Mouse (Mus musculus) right cerebral cortex, postnatal 36 days (tissue): ENCODE measurements at regions not wholly inside any gene's neighbourhood (a gene's known extent, or its start where the extent isn't known, plus 50 kb on each side); places are given as distances from the start of the nearest gene placed in this dataset.

Experiments used
- DNase-seq, 2 experiments: peaks; one replicate each; pipeline ENCODE4 v3.0.0; 2022; ENCODE audit warnings: low spot score in 2 of 2, mixed read lengths in 1 of 2

DNA sequence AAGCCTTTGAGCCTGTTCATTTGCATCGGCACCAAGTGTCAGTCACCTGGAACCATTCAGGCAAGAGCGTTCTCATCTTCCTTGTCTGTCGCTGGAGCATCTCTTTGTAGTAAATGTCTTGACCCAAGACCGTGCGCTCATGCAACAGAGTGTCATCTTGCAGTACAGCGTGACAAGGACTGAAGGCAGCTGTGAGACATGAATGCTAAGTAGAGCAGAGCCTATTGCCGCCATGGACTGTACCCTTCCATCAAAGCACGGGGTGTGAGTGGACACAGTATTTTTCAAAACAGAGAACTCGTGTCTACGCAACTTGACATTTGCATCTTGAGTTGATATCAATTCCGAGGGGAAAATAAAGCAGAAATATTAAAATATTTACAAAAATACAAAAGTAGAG lies 287.4 kb upstream of the Gpc5 start:
- DNase-seq = no peak

DNA sequence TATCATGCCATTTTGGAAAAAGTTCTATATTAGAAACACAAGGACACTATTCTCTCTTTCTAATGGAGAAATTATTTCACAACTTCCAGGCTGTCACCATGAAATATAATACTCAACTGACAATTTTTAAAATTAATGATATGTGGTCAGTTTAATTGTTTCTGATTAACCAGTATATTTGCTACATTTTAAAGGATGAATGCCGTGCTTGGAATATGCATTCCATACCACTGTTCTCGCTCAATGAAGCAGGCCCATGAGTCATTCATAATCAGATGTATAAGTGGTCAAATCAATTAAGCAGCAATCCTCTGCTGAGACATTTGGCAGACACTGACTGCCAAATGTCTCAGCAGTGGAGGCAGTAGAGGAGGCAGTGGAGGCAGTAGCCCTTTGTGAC lies 283.4 kb upstream of the Gpc5 start:
- DNase-seq = no peak

DNA sequence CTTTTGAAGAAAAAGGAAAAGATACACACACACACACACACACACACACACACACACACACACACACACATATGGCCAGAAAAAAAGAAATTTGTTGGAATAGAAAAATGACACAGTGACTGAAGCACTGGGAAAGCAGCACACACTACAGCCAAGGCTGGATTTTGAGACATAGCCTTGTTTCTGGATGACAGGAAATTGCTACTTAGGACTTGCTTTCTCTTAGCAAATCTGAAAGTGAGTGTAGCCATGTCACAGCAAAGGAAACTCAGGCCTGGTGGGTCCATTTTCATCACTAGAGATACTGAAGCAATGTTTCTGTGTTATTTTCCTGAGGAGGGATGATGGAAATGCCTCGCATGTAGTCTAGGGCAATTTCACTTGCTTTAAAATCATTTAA lies 271.3 kb upstream of the Gpc5 start:
- no peak for DNase-seq

DNA sequence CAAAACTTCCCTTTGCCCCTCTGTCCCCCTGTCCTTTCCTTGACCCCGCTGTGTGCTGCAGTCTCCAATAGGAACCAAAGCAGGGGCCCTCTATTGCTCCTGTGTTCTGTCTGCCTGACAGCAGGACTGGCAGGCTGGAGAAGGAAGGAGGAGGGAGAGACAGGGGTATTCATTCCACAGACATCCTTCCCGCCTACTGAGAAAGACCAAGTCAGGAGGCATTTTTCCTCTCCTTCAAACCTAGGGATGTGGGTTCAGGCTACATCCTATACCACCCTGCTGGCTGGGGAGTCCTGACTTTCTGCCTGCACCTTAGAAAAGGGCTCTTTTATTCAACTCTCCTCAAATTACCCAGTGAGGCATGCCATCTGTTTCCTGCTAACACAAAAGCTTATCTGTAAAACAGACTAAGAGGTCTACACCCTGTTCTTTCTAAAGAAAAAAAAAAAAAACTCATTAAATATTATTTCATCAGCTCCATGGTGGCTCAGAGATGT lies 270.9 kb upstream of the Gpc5 start:
- DNase-seq = no peak

DNA sequence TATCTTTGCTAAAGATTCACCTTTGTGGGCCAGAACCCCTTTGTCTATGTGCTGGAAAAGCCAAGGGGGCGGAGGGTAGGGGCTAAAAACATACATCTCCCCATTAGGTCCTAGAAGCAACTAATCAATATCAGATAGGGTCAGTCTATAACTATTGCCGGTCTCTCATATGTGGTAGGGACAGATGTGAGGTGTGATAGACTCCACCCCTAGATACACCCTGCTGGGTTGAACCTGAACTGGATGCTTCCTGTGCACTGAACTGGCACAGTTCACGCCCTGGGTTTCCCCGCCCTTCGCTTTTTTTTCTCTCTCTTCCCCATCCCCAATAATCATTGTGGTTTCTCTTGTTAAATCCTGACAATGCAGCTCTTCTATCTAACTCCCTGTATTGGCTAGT lies 270.3 kb upstream of the Gpc5 start:
- DNase-seq = no peak

DNA sequence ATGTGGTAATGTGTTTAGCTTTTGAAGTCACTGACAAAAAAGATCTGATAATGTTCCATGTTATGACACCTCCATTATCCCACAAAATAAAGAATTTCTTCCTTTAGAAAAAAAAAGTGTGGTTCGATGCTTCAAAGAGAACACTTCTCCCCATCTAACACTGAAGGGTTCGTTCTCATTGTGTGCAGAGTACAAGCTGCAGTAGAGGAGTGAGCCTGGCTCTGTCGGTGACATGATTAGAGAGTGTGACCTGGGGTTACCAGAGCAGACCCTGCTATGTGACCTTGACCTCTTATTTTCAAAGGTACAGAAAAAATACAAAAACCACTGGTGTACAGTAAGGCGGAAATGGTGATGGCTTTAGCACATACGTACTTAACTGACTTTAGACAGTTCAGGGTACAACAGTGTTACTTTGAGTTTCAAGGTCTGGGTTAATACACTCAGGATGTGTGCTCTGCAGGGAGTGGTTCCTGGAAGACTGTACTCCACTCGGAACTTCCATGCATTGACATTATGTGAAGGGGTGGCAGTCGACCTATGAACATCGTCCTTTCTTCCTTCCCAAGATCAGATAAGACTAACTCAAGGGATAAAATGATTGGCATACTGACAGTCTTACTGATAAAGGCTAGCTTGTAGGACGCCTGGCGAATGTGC lies 265.2 kb upstream of the Gpc5 start:
- DNase-seq = no peak

DNA sequence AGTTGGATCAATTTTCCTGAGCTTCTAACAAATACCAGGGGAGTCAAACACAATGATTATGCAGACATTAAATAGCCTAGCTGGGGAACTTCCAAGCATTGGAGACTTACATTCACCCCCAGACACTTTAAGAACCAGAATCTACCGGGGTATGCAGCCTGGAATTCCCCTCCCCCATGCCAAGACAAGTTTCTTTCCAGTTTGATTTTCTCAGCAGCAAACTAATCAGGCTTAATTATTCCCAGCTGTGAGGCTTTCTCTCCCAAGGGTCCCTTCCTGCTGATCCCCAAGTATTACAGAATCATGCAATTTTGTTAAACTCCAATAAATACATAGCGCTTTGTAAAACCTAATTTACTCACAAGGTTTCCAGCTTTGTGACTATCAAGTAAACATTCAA lies 262.7 kb upstream of the Gpc5 start:
- DNase-seq = no peak

DNA sequence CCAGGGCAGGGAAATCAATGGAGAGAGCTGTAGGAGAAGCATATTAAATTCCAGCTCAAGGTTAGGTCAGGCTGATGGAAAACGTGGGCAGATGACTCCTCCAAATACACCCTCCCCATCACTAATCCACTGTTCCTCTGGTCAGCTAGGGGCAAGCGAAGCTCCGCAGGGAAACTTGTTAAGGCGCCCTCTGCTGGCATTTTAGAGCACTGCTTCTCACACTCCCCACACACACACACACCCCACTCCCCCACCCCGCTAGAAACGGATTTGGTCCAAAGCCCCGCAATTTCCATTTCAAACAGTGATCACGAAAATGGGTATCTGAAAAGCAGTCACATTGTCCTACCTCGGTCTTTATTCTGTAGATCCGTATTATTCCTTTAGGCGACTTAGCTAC lies 259.0 kb upstream of the Gpc5 start:
- DNase-seq = no peak

DNA sequence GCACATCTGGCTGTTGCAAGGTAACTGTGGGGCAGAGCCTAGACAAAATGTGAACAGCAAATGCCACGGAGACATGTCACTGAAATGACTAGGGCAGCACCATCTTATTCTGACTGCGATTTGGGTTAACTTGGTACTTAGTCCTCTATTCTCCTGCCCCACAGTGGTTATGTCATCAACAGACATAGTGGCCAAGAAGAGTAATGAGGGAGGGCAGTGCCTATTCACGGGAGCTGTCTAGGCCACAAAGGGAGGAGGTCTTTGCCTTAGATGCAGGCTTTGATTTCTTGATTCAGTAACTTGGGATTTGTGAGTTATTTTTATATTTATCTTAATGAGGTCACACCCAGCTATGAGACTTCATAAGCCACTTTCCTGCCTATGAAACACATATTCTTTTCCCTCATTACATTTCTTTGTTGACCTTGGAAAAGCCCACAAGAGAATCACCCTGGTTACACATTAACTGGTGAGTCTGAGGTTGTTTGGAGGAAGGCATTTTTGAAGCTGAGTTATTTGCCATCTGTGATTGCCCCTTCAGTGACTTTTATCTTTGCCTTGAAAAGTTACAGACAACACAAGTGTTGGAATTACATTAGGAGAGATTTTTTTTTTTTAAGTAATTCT lies 255.2 kb upstream of the Gpc5 start:
- DNase-seq = no peak

DNA sequence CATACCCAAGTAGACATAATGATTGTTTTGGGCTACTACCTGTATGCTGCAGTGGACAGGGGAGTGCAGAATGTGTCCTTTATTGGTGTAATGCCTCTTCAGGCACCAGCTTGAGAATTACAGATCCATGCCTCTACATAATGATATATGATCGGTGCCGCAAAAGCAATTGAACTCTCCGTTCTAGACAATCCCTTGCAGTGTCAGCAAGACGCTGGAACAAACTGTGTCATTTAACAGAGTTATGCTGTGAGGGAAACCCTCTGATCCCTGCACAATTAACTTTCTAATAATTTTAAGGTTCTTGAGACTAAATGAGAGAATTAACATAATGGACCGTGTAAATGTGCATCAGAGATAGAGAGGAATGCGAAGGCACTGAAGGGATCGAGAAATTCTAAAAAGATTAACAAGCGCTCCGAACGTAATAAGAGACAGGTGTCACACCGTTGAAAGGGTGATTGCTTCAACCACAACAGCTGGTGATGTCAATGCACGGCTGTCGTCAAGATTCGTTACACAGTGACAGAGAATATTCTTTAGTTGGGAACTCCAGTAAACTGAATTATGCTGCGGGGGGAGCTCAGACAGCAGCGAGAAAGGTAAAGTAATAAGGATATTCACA lies 254.3 kb upstream of the Gpc5 start:
- no peak for DNase-seq

DNA sequence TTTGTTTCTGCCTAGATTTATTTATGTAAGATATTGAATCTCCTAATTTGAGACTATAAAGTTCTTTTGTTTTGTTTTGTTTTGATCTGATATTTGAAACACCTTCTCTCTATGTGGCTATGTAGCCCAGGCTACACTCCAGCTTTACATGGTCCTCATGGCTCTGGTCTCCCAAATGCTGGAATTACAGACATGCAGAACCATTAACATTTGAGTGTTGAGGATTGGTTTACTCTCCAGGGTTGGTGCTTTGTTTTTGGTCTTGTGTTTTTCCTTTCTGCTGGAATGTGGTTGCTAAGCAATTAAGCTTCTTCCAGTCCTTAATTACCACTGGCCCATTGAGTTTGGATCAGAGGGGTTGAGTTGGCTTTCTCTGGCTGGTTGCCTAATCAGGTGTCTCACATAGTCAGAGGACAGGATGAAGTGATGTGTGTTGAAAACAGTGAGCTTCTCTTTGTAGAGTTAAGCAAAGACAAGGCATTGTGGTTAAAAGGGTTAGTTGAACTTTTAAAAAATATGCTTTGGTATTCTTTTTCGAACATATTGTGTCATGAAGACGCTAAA lies 252.6 kb upstream of the Gpc5 start:
- no peak for DNase-seq

DNA sequence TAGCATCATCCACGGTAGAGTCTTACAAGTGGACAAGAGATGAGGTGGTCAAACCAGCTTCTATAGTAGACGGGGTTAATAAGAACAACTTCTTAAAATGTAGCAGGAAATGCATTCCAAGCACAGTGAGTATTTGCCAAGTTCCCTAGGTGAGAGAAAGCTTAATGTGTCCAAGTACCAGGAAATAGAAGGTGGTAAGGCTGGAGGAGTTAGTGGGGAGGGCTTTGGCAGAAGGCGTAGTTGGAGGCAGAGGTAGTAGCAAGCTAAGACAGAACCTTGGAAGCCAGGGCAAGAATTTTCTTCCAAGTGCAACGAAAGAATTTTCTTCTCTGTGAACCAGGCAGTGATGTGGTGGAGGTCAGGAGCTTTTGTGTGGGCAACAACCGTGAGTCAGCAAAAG lies 251.2 kb upstream of the Gpc5 start:
- no peak for DNase-seq

DNA sequence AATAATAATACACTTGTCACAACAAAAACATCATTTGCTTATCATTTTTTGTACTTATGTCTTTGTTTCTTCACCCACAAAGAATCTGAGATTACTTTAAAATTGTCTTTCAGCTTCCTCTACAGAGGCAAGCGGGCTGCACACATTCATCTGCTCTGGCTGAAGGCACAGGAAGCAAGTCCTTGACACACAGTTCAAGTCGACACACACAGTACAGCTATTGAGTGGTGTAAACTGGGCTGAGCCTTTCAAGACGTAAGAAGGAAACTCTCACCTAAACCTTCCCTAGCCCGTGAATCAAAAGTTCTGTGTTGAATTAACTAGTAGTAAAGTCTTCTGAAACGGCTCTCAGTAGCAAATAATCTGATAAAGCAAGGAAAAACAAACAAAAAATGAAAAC lies 250.5 kb upstream of the Gpc5 start:
- DNase-seq = no peak

DNA sequence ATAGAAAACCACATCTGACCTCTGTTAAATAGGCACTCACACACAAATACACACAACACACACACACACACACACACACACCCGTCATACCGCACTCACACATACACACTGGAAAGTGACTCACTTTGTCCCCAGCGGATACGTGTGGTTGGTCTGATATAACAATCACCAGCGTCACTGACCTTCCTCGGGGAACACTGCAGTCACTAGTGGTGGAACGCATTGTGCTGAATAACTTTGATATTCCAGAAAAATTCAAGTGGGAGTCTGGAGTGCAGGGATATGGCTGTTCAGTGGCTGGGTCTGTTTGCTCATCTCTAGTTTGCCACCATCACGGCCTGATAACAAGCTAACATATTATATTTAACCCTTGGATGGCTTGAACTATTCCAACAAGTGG lies 249.7 kb upstream of the Gpc5 start:
- no peak for DNase-seq

DNA sequence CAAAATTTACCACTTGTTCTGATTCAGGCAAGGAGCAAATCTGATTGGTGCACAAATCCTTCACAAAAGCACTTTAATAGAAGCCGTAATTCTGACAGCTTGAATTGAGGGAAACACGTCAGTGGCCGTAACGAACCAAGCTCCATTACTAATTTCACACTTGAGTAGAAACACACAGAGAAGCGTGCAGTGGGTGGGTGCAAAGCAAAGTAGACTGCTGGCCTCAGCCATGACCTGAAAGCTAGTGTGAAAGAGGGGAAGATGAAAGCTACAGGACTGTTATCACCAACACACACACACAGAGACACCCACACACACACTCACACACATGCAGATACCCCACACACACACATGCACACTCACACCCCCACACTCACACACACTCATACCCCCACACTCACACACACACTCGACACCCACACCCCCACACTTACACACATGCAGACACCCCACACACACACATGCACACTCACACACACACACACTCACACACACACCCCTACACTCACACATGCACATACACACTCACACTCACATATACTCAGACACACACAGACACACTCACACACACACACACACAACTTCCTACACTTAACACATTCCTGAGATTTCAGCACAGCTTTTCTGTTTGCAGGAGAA lies 248.8 kb upstream of the Gpc5 start:
- no peak for DNase-seq

DNA sequence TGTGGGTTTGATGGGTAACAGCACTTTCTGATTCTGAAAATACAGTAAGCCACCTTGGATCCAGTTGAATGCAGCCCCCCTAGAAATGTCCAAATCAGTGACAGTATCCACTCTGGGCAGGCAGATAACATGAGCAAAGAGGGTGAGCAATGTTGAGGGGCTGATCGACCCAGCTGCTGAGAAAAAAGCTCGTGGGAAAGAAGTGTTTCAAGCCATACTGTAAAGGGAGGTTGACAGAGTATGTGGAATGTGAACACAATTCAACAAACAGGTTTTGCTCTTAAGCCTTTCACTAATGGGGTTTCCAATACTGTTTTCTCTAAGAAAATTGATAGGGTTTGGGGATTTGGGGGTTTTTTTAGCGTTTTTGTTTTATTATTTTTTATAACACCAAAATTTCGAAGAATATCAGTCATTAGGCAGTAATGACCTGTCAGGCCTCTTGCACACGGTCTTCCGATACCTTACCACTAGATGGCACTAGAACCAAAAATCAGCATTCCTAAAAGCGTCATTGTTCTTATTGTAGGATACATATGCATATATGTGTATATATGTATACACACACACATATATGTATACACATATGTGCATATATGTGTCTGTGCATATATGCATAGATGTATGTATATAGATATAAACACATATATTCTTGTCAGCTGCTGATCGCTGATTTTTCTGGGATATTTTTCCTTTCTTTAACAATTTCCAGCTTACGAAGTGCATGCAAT lies 237.5 kb upstream of the Gpc5 start:
- DNase-seq = no peak

DNA sequence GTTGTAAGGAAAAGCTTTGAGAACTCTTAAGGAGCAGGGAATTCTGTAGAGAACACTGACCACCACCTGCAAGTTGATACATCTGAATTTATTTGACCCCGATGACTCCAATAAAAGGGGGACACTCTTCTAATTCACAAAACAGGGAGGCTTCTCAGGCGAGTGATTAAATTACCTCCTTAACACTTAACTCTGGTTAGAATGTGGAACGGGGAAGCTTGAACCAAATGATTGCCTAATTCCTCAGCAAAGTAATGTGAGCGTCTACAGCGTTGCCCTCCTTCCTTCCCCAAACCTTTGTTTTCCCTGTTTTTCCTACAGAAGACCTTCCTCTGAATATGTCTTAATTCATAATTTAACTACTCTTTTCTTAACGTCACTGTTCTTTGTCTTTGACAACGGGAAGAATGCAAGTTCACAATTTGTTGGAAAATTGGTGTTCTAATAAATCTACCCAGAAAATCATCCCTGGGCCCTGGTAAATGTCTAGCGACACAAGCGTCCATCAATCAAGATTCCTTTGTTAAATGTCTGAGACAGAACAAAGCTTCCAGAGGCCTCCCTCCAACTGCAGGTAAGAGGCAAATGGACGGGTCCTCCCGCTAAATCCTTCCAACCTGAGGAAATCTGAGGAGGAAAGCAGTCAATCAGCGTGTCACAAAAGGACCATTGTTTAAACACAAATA lies 236.8 kb upstream of the Gpc5 start:
- no peak for DNase-seq

DNA sequence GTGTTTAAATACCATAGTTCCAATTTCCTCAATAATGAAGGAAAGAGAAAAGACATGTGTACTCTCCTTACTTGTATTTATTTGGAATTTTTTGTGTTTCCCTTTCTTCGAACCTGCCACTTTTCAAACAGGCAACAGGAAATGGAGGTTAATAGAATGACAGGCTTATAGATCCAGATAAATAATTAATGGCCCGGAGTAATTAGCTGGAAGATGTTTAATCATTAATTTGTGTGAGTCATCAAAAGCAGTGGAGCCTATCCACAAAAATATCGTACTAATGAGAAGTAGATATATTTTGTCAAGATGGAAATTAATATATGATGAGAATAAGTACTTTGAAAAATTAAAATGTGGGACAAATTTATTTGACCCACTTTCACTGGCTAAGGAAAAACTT lies 236.3 kb upstream of the Gpc5 start:
- DNase-seq = no peak

DNA sequence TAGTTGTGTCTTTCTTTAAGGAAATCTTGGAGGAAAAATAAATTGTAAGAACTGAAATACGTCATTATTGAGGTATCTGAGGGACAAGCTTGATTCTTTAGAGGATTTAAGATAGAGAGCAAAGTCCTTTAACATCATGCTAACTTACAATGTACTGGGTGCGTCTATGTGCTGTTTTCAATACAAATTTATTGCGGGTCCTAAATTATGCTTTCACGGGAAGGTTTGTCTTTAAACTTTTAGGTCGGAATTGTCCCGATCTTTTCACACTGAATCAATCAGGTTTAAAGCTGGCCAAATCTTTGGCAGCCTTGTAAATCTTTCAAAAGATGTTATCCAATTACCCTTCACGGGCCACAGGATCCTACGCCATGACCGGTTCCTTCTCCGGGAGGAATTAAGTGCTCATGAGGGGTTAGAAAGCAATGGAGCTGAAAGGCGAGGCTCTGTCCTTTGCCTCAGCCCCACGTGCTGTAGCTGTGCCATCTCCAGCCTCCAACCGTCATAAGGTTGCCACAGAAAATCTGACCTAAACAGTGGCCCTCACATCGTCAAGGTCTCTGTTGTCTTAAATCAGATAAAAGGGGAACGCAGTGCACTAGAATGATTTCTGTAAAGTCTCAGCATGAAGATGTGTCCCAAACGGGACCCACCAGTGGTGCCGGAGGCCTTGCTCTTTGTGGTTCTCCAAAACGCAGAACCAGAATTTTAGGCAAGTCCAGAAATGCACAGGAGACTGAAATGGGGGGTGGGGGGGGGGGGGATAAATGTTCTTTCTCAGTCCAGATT lies 235.6 kb upstream of the Gpc5 start:
- no peak for DNase-seq

DNA sequence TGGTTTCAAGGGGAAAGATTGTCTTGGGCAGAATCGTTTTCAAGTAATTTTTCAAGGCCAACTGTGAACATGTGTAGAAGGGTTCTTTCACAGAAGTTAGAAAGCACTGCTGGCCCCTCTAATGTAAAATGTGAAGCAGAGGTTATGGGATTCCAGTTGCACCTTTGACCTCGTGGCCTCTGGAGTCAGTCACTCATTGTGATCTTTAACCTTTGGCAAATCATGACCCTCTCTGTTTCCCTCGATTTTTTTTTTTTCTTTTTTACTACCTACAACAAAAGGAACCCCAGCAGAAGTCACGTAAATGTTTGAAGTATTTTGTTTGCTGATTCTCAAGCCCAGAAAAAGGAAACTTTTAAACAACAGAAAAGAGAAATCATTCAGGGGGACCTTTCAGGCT lies 234.8 kb upstream of the Gpc5 start:
- DNase-seq = no peak

DNA sequence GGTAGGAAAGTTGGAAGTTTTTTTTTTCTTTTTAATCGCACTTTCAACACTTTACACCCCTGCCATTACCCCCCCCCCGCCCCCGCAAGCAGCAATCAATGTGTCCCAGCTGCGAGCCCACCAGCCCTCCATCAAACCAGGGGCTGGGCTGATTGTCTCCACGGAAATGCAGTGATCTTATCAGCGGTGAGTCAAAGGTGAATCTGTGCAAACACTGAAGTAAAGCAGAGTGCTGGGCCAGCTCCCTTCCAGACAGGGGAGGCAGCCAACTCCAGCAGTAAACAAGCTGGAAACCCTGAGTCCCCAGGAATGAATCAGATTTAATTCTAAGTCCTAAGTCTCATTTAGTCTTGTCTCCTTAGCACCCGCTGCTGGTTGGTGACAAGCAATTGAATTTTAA lies 234.3 kb upstream of the Gpc5 start:
- DNase-seq = no peak
